Mouse (Mus musculus) ES-E14 (cell line): ENCODE results near the gene Hbq1b.

Experiments
- CHD2 ChIP-seq: IDR thresholded peaks from 2 replicates; pipeline ENCODE4 v1.6.1; 2014; ENCODE audit warnings: mild to moderate bottlenecking, low read depth, low read length, inconsistent platforms
- ZC3H11A ChIP-seq: IDR thresholded peaks from 2 replicates; pipeline ENCODE4 v1.6.1; 2012; ENCODE audit warnings: low read depth, mild to moderate bottlenecking, inconsistent platforms, low read length, borderline replicate concordance

DNA sequence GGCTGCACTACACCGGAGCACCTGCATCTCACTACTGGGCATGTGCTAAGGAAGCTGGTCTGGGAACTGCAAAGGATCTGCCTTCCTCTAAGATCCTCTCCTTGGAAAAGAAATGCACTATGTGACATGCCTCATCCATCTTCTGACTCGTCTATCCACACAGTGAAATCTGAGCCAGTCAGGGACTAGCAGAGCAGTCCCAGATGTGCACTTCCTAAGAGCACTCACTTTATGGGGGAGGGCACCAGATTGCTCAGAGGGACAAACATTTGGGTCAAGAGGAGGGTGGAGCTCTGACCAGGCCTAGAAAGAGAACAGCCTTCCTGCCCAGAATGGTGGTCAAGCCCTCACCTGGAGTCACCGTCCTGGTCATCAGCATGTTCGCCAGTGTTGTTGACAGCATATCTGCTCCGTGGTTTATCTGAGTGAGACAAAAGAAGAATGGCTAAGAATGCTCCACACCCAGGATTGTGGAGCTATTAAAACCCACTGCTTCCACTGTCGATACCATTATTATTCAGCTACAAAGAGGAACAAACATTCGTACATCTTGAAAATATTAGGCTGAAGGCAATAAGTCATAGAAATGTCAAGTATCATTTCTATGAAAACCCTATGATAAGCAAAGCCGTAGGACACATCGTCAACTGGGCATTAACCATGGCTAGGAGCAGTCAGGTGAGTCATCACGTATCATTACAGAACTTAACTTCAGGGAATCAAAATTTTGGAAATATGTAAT lies 23.9 kb upstream of the Hbq1b start:
- TF ChIP-seq CHD2 = no peak
- TF ChIP-seq ZC3H11A = no peak
